In genomic region chr7:96920447-96921095, GRCm38 (mm10) we compare ENCODE assay signal across 15 mouse cellular contexts. TPM values are rescaled to one million over a fixed set of nuclear protein-coding genes. Genes with fewer than 3 reads are reported as not detected.
A peak's percentile ranks its signal among the peaks of the same experiment; 100 is the strongest.
DNase-seq lines count a peak whose midpoint lies in the region; ATAC-seq and TF ChIP-seq lines count a peak whose summit lies in the region.
"Had no signal": no experiment of that assay in that cellular context is flagged by ENCODE, and none has a peak within 500 bp of the region (broad histone marks: within the 10 kb centered on the region; RNA-seq: fewer than 3 reads in every experiment).

No protein-coding gene starts in this region.

- DNase-seq in midbrain, embryonic 11.5 days (ENCODE audit: low spot score, missing footprints): no peak
- DNase-seq in midbrain, embryonic 10.5 days (ENCODE audit: low spot score): no peak
- DNase-seq in Muller cell, postnatal 12 days (ENCODE audit: inconsistent ontology term): peak; percentile 26
- peak; percentile 10 for DNase-seq in gonadal fat pad, adult 2 months (ENCODE audit: low read depth)
- DNase-seq in midbrain, postnatal 0 days (ENCODE audit: low spot score): peak; percentile 54
- DNase-seq in natural killer cell, adult 2 months (ENCODE audit: low spot score in 2 of 2): no peak
- no peak for DNase-seq in right cerebral cortex, postnatal 14 days
- no peak for DNase-seq in left cerebral cortex, adult 18-20 months (ENCODE audit: low spot score in 2 of 2)
- DNase-seq: adrenal gland, adult 2 months; kidney, postnatal 25 days; thymus, postnatal 25 days had no signal

- WGBS in midbrain, embryonic 11.5 days: 50% methylated on average over 7 of the region's 7 CpGs
- whole genome bisulfite sequencing in midbrain, embryonic 10.5 days: 75% methylated on average over 7 of the region's 7 CpGs
- WGBS in midbrain, postnatal 0 days: 33% methylated on average over 7 of the region's 7 CpGs

- no peak overlapping the region for H3K4me3 ChIP-seq in midbrain, embryonic 11.5 days (ENCODE audit: low read depth, low read length)
- H3K4me3 ChIP-seq in midbrain, embryonic 10.5 days: no peak overlapping the region
- H3K4me3 ChIP-seq in midbrain, postnatal 0 days (ENCODE audit: low read depth, low read length): no peak overlapping the region
- H3K4me3 ChIP-seq: embryonic facial prominence, embryonic 12.5 days; heart, embryonic 13.5 days; intestine, embryonic 15.5 days had no signal

- no peaks in the 10 kb centered on the region for H3K36me3 ChIP-seq in midbrain, embryonic 11.5 days (ENCODE audit: control insufficient read depth, insufficient read depth, low read length)
- H3K36me3 ChIP-seq in midbrain, embryonic 10.5 days: no peaks in the 10 kb centered on the region
- no peaks in the 10 kb centered on the region for H3K36me3 ChIP-seq in midbrain, postnatal 0 days (ENCODE audit: insufficient read depth, low read length)
- H3K36me3 ChIP-seq: embryonic facial prominence, embryonic 12.5 days; G1E; heart, embryonic 13.5 days; intestine, embryonic 15.5 days had no signal

- peaks cover 2% of the 10 kb centered on the region; the same call in 1 of the 2 replicates for H3K4me1 ChIP-seq in midbrain, embryonic 11.5 days (ENCODE audit: control insufficient read depth, insufficient read depth, low read length)
- peaks cover 17% of the 10 kb centered on the region for H3K4me1 ChIP-seq in midbrain, embryonic 10.5 days
- H3K4me1 ChIP-seq in midbrain, postnatal 0 days (ENCODE audit: insufficient read depth, low read length): no peaks in the 10 kb centered on the region; the same call in 1 of the 2 replicates
- H3K4me1 ChIP-seq: embryonic facial prominence, embryonic 12.5 days; heart, embryonic 13.5 days; intestine, embryonic 15.5 days had no signal

- no peak overlapping the region for H3K9ac ChIP-seq in midbrain, embryonic 11.5 days (ENCODE audit: low read length)
- no peak overlapping the region for H3K9ac ChIP-seq in midbrain, postnatal 0 days (replicated peaks; ENCODE audit: low read length, poor library complexity, severe bottlenecking)
- H3K9ac ChIP-seq: embryonic facial prominence, embryonic 12.5 days; heart, embryonic 13.5 days; intestine, embryonic 15.5 days had no signal

- H3K9me3 ChIP-seq in midbrain, embryonic 11.5 days (ENCODE audit: control insufficient read depth, low read length): no peaks in the 10 kb centered on the region
- no peaks in the 10 kb centered on the region for H3K9me3 ChIP-seq in midbrain, embryonic 10.5 days (replicated peaks)
- no peaks in the 10 kb centered on the region for H3K9me3 ChIP-seq in midbrain, postnatal 0 days (ENCODE audit: low read length)
- H3K9me3 ChIP-seq: embryonic facial prominence, embryonic 12.5 days; G1E; heart, embryonic 13.5 days; intestine, embryonic 15.5 days had no signal

- no peak for TF ChIP-seq CTCF in midbrain, postnatal 0 days (IDR thresholded peaks at IDR 0.05)

- H3K4me2 ChIP-seq in midbrain, embryonic 11.5 days: no peak overlapping the region
- H3K4me2 ChIP-seq in midbrain, postnatal 0 days (ENCODE audit: low read depth, low read length, poor library complexity, severe bottlenecking): no peak overlapping the region
- H3K4me2 ChIP-seq: embryonic facial prominence, embryonic 12.5 days; heart, embryonic 13.5 days; intestine, embryonic 15.5 days had no signal

- H3K27me3 ChIP-seq in midbrain, embryonic 11.5 days (ENCODE audit: control insufficient read depth, insufficient read depth, low read length): no peaks in the 10 kb centered on the region
- peaks cover 14% of the 10 kb centered on the region; the same call in 1 of the 2 replicates for H3K27me3 ChIP-seq in midbrain, embryonic 10.5 days (ENCODE audit: low read depth, poor library complexity, severe bottlenecking)
- H3K27me3 ChIP-seq in midbrain, postnatal 0 days (ENCODE audit: insufficient read depth, low read length): no peaks in the 10 kb centered on the region
- H3K27me3 ChIP-seq: embryonic facial prominence, embryonic 12.5 days; intestine, embryonic 15.5 days had no signal

- ATAC-seq in midbrain, embryonic 11.5 days (ENCODE audit: low FRiP score): peak; percentile 81
- ATAC-seq in midbrain, postnatal 0 days (ENCODE audit: low FRiP score): peak; percentile 72; the same call in 1 of the 2 replicates
- ATAC-seq: intestine, embryonic 15.5 days had no signal

- H3K27ac ChIP-seq in midbrain, embryonic 11.5 days (ENCODE audit: low read depth, low read length): no peak overlapping the region
- H3K27ac ChIP-seq in midbrain, embryonic 10.5 days (replicated peaks): no peak overlapping the region
- no peak overlapping the region for H3K27ac ChIP-seq in midbrain, postnatal 0 days (ENCODE audit: low read depth, low read length)
- H3K27ac ChIP-seq: embryonic facial prominence, embryonic 12.5 days; heart, embryonic 13.5 days; intestine, embryonic 15.5 days had no signal

RNA-seq across cellular contexts. Expression of gene Nars2, which starts 30.7 kb away (rescaled TPM):
- polyA plus RNA-seq in midbrain, embryonic 11.5 days (2014; fragmentation: Nextera tagmentation; extraction: Ambion mirVana): 20.6 and 24.5 TPM in 2 replicates
- 24.4 and 26.1 TPM in 2 replicates for polyA plus RNA-seq in midbrain, embryonic 10.5 days (2016; fragmentation: Nextera tagmentation; extraction: Ambion mirVana)
- polyA plus RNA-seq in gonadal fat pad, adult 2 months (2012; rRNA removed): 5.3 TPM in 2 replicates
- 5.4 and 13.9 TPM in 2 replicates for total RNA-seq in midbrain, postnatal 0 days (2014; rRNA removed)
- 13.2 and 14.9 TPM in 2 replicates for polyA plus RNA-seq in midbrain, postnatal 0 days (2015; fragmentation: Nextera tagmentation; extraction: Ambion mirVana)
- 10 to 100 TPM; 17.1 to 17.4 TPM for total RNA-seq in left cerebral cortex, adult 18-20 months (2021)

Comparison
In these comparisons a context has a peak if more than half of its experiments do, and no peak if none do; other contexts are left out.
1. DNase-seq: peak in Muller cell, postnatal 12 days (single experiment), gonadal fat pad, adult 2 months (single experiment) and midbrain, postnatal 0 days (single experiment); none in midbrain, embryonic 11.5 days (single experiment), midbrain, embryonic 10.5 days (single experiment), natural killer cell, adult 2 months (0 of 2), right cerebral cortex, postnatal 14 days (single experiment) and left cerebral cortex, adult 18-20 months (0 of 2).